Mouse (Mus musculus) G1E (cell line): ENCODE measurements around the gene Adap1.

Experiments used
- CTCF ChIP-seq: IDR thresholded peaks from 2 replicates; pipeline ENCODE4 v1.5.1; 2012; ENCODE audit warnings: low read depth, low read length, inconsistent platforms, mixed read lengths
- POLR2AphosphoS5 ChIP-seq: IDR thresholded peaks from 2 replicates; pipeline ENCODE4 v1.6.1; 2012; ENCODE audit warnings: low read depth, low read length, inconsistent platforms; ENCODE audit not compliant: insufficient replicate concordance

DNA sequence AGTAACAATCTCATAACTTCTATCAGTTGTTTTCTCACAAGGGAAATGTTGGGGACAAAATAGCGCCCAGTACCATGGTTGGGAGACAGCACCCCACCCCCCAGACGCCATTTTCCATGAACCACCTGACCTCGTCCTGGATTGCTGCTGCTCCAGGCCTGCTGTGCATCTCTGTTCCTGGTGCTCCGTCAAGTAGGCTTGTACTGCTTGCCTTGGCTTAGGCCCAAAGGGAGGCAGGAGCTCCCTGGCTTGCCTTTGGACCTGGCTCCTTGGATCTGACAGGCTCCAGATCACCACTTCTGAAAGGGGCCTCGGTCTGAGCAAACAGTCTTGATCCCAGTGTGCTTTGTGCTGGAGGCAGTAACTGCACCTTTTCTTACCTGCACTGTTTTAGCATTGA is 65.6 kb downstream of the Adap1 start:
- no peak for TF ChIP-seq CTCF
- no peak for TF ChIP-seq POLR2AphosphoS5
